Mouse (Mus musculus): Measurements from ENCODE around the gene Tasp1. TPM values are rescaled to one million over a fixed set of nuclear protein-coding genes. Genes with fewer than 3 reads are reported as not detected.

Tasp1 gene
- polyA plus RNA-seq (2021), result 18.4 TPM

- ChIA-PET CTCF (interaction anchor here (1.0 to 1.7 kb wide), 5 partner anchors 11 to 68 kb away, joined by 3 to 5 read pairs (median 4); no protein-coding TSS in a partner anchor), POLR2A (interaction anchor here (1.8 to 2.0 kb wide), 2 partner anchors 29 to 38 kb away, joined by 5 to 10 read pairs; no protein-coding TSS in a partner anchor)
- in situ Hi-C loops (cut with MboI; ENCODE audit: low pct_unique_long_range_greater_than_20kb), result no loop called here
- peak; percentile 100 for ATAC-seq
- TF ChIP-seq CTCF (IDR thresholded peaks at IDR 0.05), result no peak
- DNase-seq (ENCODE audit: low read depth, low spot score), result peak; percentile 73
- no peaks in the 10 kb centered on the region for H3K27me3 ChIP-seq
These were observed at the start of gene Tasp1 for GRCm38 (mm10) chr2:140066353-140067314. Gene Tasp1 (minus strand): TSS chr2:140066805.

GRCm38 (mm10) chr2:140113851-140114250 lies 47.2 kb upstream of the Tasp1 start:
- DNase-seq (ENCODE audit: low read depth, low spot score) (no peak), ATAC-seq (no peak)
- CTCF ChIA-PET, result no interaction called here
- POLR2A ChIA-PET, result no interaction called here
- H3K27me3 ChIP-seq, result no peaks in the 10 kb centered on the region
- TF ChIP-seq CTCF (IDR thresholded peaks at IDR 0.05), result no peak
- in situ Hi-C loops (cut with MboI; ENCODE audit: low pct_unique_long_range_greater_than_20kb), result no loop called here

DNA sequence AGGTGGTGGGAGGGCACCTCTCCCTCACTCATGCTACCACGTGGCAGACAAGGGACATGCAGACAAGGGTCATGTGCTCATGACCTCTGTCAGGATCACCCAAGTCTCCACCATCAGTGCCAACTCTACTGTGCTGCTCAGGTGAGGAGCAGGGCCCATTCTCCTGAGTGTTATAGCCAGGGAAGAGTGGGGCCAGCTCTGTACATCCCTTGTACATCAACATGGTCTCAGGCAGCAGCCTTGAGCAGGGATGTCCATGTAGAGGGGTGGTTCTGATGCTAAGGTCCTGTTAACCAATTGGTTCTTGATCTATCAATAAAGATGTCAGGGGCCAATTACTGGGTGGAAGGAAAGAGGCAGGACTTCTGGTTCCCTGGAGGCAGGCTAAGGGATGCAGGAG lies 42.3 kb upstream of the Tasp1 start:
- CTCF ChIA-PET, result no interaction called here
- DNase-seq (ENCODE audit: low read depth, low spot score), result no peak
- TF ChIP-seq CTCF (IDR thresholded peaks at IDR 0.05), result no peak
- in situ Hi-C loops (cut with MboI; ENCODE audit: low pct_unique_long_range_greater_than_20kb), result no loop called here
- H3K27me3 ChIP-seq, result no peaks in the 10 kb centered on the region
- no peak for ATAC-seq
- POLR2A ChIA-PET, result no interaction called here

DNA sequence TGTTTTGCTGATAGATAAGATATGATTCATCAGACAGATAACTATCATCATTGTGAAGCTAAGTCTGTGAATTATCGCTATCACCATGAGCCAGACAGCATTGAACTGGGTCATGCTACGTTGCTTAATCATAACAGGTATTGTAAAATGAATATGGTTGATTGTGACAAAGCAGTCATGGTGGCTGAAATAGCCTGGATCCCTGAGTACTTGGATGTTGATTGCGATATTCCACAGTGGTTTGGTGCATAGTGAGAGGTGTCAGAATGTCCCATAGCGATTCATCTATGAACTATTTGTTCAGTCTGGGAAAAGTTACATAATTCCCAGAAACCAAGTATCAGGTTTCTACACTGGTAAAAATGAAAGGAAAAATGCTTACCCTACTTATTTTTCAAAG lies 41.0 kb upstream of the Tasp1 start:
- ATAC-seq (no peak), DNase-seq (ENCODE audit: low read depth, low spot score) (no peak)
- H3K27me3 ChIP-seq, result no peaks in the 10 kb centered on the region
- CTCF ChIA-PET, result interaction anchor here (1.1 to 2.0 kb wide), 2 partner anchors 18 to 87 kb away, joined by 3 to 4 read pairs; no protein-coding TSS in a partner anchor
- POLR2A ChIA-PET, result no interaction called here
- in situ Hi-C loops (cut with MboI; ENCODE audit: low pct_unique_long_range_greater_than_20kb), result no loop called here
- TF ChIP-seq CTCF (IDR thresholded peaks at IDR 0.05), result no peak

GRCm38 (mm10) chr2:140104951-140105350 lies 38.3 kb upstream of the Tasp1 start:
- POLR2A ChIA-PET, result interaction anchor here (1.5 kb wide), 1 partner anchor 39 kb away, joined by 10 read pairs; the partner anchor contains the start of gene Tasp1
- no peaks in the 10 kb centered on the region for H3K27me3 ChIP-seq
- CTCF ChIA-PET, result interaction anchor here (0.8 to 1.5 kb wide), 3 partner anchors 14 to 49 kb away, joined by 3 read pairs; no protein-coding TSS in a partner anchor
- DNase-seq (ENCODE audit: low read depth, low spot score), result peak; percentile 55
- ATAC-seq, result peak; percentile 90
- TF ChIP-seq CTCF (IDR thresholded peaks at IDR 0.05), result no peak
- in situ Hi-C loops (cut with MboI; ENCODE audit: low pct_unique_long_range_greater_than_20kb), result no loop called here

GRCm38 (mm10) chr2:140100551-140101474 lies 34.2 kb upstream of the Tasp1 start:
- ChIA-PET POLR2A (interaction anchor here (1.3 kb wide), 1 partner anchor 54 kb away, joined by 4 read pairs; no protein-coding TSS in a partner anchor), CTCF (interaction anchor here (0.8 to 1.5 kb wide), 3 partner anchors 14 to 34 kb away, joined by 3 to 4 read pairs (median 4); partner anchors contain the start of gene Tasp1)
- TF ChIP-seq CTCF (IDR thresholded peaks at IDR 0.05), result no peak
- ATAC-seq, result peak; percentile 66
- no peaks in the 10 kb centered on the region for H3K27me3 ChIP-seq
- peak; percentile 61 for DNase-seq (ENCODE audit: low read depth, low spot score)
- in situ Hi-C loops (cut with MboI; ENCODE audit: low pct_unique_long_range_greater_than_20kb), result no loop called here

DNA sequence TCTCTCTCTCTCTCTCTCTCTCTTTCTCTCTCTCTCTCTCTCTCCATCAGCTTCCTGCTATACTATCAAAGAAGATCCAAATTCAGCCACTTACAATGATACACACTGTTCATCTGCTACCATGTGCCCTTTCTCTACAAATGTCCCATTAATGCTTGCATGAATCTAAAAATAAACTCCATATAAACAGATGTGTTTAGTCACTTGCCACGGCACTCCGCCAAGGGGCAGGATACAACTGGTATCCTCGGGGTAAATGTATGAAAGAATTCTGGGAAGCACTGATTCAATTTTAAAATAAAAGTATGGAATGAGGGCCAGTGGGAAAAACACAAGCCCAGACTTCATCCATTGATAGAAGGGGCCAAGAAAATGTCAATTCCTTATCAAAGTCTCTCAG lies 33.4 kb upstream of the Tasp1 start:
- ChIA-PET POLR2A (no interaction called here), CTCF (no interaction called here)
- ATAC-seq, result no peak
- no peaks in the 10 kb centered on the region for H3K27me3 ChIP-seq
- no peak for DNase-seq (ENCODE audit: low read depth, low spot score)
- no peak for TF ChIP-seq CTCF (IDR thresholded peaks at IDR 0.05)
- in situ Hi-C loops (cut with MboI; ENCODE audit: low pct_unique_long_range_greater_than_20kb), result no loop called here

- in situ Hi-C loops (cut with MboI; ENCODE audit: low pct_unique_long_range_greater_than_20kb), result no loop called here
- ChIA-PET POLR2A (no interaction called here), CTCF (interaction anchor here (1.3 kb wide), 1 partner anchor 11 kb away, joined by 3 read pairs; no protein-coding TSS in a partner anchor)
- DNase-seq (ENCODE audit: low read depth, low spot score), result no peak
- ATAC-seq, result no peak
- H3K27me3 ChIP-seq, result no peaks in the 10 kb centered on the region
- no peak for TF ChIP-seq CTCF (IDR thresholded peaks at IDR 0.05)
These were observed 30.6 kb upstream of the Tasp1 start for GRCm38 (mm10) chr2:140097131-140097591.

GRCm38 (mm10) chr2:140096034-140096433 lies 29.4 kb upstream of the Tasp1 start:
- TF ChIP-seq CTCF (IDR thresholded peaks at IDR 0.05), result no peak
- H3K27me3 ChIP-seq, result no peaks in the 10 kb centered on the region
- in situ Hi-C loops (cut with MboI; ENCODE audit: low pct_unique_long_range_greater_than_20kb), result no loop called here
- ATAC-seq, result no peak
- ChIA-PET POLR2A (interaction anchor here (1.6 kb wide), 1 partner anchor 30 kb away, joined by 5 read pairs; the partner anchor contains the start of gene Tasp1), CTCF (no interaction called here)
- DNase-seq (ENCODE audit: low read depth, low spot score), result no peak

- ATAC-seq (no peak), DNase-seq (ENCODE audit: low read depth, low spot score) (no peak)
- CTCF ChIA-PET, result no interaction called here
- no peaks in the 10 kb centered on the region for H3K27me3 ChIP-seq
- no peak for TF ChIP-seq CTCF (IDR thresholded peaks at IDR 0.05)
- in situ Hi-C loops (cut with MboI; ENCODE audit: low pct_unique_long_range_greater_than_20kb), result no loop called here
- POLR2A ChIA-PET, result no interaction called here
These were observed 26.8 kb upstream of the Tasp1 start for GRCm38 (mm10) chr2:140093433-140093832.
